Mouse (Mus musculus) hindbrain, embryonic 12.5 days (tissue): ENCODE data around the gene Pole. TPM values are rescaled to one million over a fixed set of nuclear protein-coding genes. Genes with fewer than 3 reads are reported as not detected.

Experiments
- ATAC-seq: fragments of 200-750 bp; cut with Nextera tagmentation; 2 replicates; pipeline ENCODE4 v1.8.0; 2017; ENCODE audit warnings: moderate TSS enrichment; ENCODE audit not compliant: low FRiP score
- H3K27ac ChIP-seq: fragments of 300-500 bp; sonication (generic); 2 replicates; pipeline ENCODE4 v1.5.1; 2016; ENCODE audit warnings: mild to moderate bottlenecking
- H3K27me3 ChIP-seq: fragments of 300-500 bp; sonication (generic); 2 replicates; pipeline ENCODE4 v1.6.1; 2016; ENCODE audit warnings: mild to moderate bottlenecking
- H3K36me3 ChIP-seq: fragments of 300-500 bp; sonication (generic); 2 replicates; pipeline ENCODE4 v1.6.1; 2016; ENCODE audit warnings: mild to moderate bottlenecking
- H3K4me1 ChIP-seq: fragments of 300-500 bp; sonication (generic); 2 replicates; pipeline ENCODE4 v1.6.1; 2016
- H3K4me2 ChIP-seq: fragments of 300-500 bp; sonication (generic); replicated peaks from 2 replicates; pipeline ENCODE4 v1.6.1; 2016; ENCODE audit warnings: mild to moderate bottlenecking
- H3K4me3 ChIP-seq: fragments of 300-500 bp; sonication (generic); 2 replicates; pipeline ENCODE4 v1.5.1; 2016; ENCODE audit warnings: mild to moderate bottlenecking
- H3K9ac ChIP-seq: fragments of 300-500 bp; sonication (generic); 2 replicates; pipeline ENCODE4 v1.6.1; 2016; ENCODE audit warnings: mild to moderate bottlenecking, moderate library complexity
- H3K9me3 ChIP-seq: fragments of 300-500 bp; sonication (generic); replicated peaks from 2 replicates; pipeline ENCODE4 v1.6.1; 2016; ENCODE audit warnings: mild to moderate bottlenecking
- WGBS: fragments of 180-500 bp; shearing (Covaris S2); methylation state at CpG from one replicate; pipeline ENCODE4 v1.1.7; 2016; 5-methylcytosine and 5-hydroxymethylcytosine counted together
- polyA plus RNA-seq: library from polyadenylated mRNA; unstranded; fragments of >200 nt; fragmentation: Nextera tagmentation; extraction: Ambion mirVana; gene quantifications from 2 replicates; pipeline ENCODE4 v1.2.1, GENCODE M21; 2016

Gene Pole
- polyA plus RNA-seq, 1 experiment from 2014 or later = 21.8 TPM

- Histone ChIP-seq H3K27ac (no peak overlapping the region), H3K9me3 (no peaks in the 10 kb centered on the region), H3K27me3 (peaks cover 21% of the 10 kb centered on the region), H3K4me1 (peaks cover 17% of the 10 kb centered on the region), H3K36me3 (peaks cover 11% of the 10 kb centered on the region), H3K4me3 (peak overlapping the region; percentile 76), H3K9ac (peak overlapping the region; percentile 83), H3K4me2 (peak overlapping the region; percentile 95)
- ATAC-seq = no peak; the same call in 1 of the 2 replicates
- 4% methylated on average over 29 of the region's 31 CpGs for WGBS
Observed at GRCm38 (mm10) chr5:110286446-110287083, 459 bp downstream of the Pole start.

- WGBS = 76% methylated on average over 2 of the region's 2 CpGs
Observed at GRCm38 (mm10) chr5:110287084-110287475, 974 bp downstream of the Pole start.

DNA sequence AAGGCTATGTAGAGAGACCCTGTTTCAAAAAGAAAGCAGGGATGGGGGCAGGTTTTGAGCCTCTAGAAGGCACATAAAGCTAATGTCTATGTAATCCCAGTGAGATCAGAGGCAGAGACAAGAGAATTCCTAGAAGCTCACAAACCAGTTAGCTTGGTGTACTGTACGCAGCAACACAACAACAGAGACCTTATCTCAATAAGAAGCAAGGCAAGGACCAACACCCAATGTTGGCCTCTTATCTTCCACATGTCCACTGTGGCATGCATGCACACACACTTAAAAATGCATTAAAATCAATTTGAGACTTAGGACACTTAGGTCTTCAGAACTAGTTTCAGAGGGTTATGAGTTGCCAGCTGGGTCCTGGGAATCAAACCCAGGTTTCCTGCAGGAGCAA lies 5.5 kb downstream of the Pole start:
- Histone ChIP-seq H3K9me3 (no peaks in the 10 kb centered on the region), H3K36me3 (peaks cover 38% of the 10 kb centered on the region), H3K4me1 (peaks cover 4% of the 10 kb centered on the region; the same call in 1 of the 2 replicates), H3K9ac (no peak overlapping the region), H3K27me3 (no peaks in the 10 kb centered on the region), H3K27ac (no peak overlapping the region), H3K4me3 (no peak overlapping the region), H3K4me2 (no peak overlapping the region)
- no peak for ATAC-seq
- WGBS = 100% methylated on average over 1 of the region's 1 CpGs

More at GRCm38 (mm10) chr5:110287084-110287475, 974 bp downstream of the Pole start:
- Histone ChIP-seq H3K4me3 (no peak overlapping the region; the same call in 1 of the 2 replicates), H3K27ac (no peak overlapping the region), H3K4me1 (peaks cover 17% of the 10 kb centered on the region), H3K36me3 (peaks cover 13% of the 10 kb centered on the region), H3K9ac (no peak overlapping the region), H3K9me3 (no peaks in the 10 kb centered on the region), H3K27me3 (peaks cover 21% of the 10 kb centered on the region), H3K4me2 (peak overlapping the region; percentile 95)
- no peak for ATAC-seq

DNA sequence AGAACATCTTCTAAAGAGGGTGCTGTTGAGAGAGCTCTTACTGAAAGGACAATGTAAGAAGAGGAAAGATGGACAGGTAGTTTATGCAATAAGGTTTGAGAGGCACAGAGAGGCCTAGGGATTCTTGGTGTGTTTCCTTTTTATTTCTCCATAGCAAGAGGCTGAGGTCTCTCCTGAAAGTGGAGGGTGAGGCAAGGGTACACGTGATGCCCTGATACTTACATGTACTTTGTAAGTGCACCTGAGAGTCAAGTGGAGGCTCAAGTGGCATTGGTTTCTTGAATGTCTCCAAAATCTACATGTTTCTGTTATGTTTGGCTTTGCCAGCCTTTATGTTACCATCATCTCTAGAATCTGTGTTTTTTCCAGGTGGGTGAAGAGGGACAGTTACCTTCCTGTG lies 10.5 kb downstream of the Pole start:
- no peak overlapping the region for H3K27ac ChIP-seq
- no peak for ATAC-seq
- 100% methylated on average over 1 of the region's 1 CpGs for WGBS
- H3K36me3 ChIP-seq = peaks cover 47% of the 10 kb centered on the region
- no peak overlapping the region for H3K9ac ChIP-seq
- H3K4me3 ChIP-seq = no peak overlapping the region
- H3K9me3 ChIP-seq = no peaks in the 10 kb centered on the region
- H3K27me3 ChIP-seq = no peaks in the 10 kb centered on the region
- H3K4me2 ChIP-seq = no peak overlapping the region
- no peaks in the 10 kb centered on the region for H3K4me1 ChIP-seq

- Histone ChIP-seq H3K27ac (no peak overlapping the region), H3K9ac (no peak overlapping the region), H3K9me3 (no peaks in the 10 kb centered on the region), H3K27me3 (no peaks in the 10 kb centered on the region), H3K4me2 (no peak overlapping the region), H3K36me3 (peaks cover 55% of the 10 kb centered on the region), H3K4me1 (no peaks in the 10 kb centered on the region), H3K4me3 (no peak overlapping the region)
- 92% methylated on average over 2 of the region's 2 CpGs for WGBS
- no peak for ATAC-seq
Observed at GRCm38 (mm10) chr5:110300591-110300990, 14.5 kb downstream of the Pole start.

DNA sequence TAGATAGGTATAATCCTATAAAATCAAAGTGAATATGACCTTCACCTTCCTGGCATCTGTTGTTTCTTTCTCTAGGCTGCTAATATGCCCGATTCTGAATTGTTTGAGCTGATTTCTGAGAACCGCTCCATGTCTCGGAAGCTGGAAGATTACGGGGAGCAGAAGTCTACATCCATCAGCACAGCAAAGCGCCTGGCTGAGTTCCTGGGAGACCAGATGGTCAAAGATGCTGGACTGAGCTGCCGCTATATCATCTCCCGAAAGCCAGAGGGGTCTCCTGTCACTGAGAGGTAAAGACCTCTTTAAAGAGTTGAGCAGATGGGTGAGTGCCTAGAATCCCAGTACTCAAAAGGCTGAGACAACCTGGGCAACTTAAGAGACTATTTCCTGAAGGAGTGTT lies 22.8 kb downstream of the Pole start:
- no peak for ATAC-seq
- H3K4me3 ChIP-seq = no peak overlapping the region
- no peak overlapping the region for H3K27ac ChIP-seq
- no peak overlapping the region for H3K4me2 ChIP-seq
- peaks cover 65% of the 10 kb centered on the region for H3K36me3 ChIP-seq
- H3K9me3 ChIP-seq = no peaks in the 10 kb centered on the region
- 95% methylated on average over 7 of the region's 7 CpGs for WGBS
- no peaks in the 10 kb centered on the region for H3K27me3 ChIP-seq
- H3K9ac ChIP-seq = no peak overlapping the region
- H3K4me1 ChIP-seq = no peaks in the 10 kb centered on the region

DNA sequence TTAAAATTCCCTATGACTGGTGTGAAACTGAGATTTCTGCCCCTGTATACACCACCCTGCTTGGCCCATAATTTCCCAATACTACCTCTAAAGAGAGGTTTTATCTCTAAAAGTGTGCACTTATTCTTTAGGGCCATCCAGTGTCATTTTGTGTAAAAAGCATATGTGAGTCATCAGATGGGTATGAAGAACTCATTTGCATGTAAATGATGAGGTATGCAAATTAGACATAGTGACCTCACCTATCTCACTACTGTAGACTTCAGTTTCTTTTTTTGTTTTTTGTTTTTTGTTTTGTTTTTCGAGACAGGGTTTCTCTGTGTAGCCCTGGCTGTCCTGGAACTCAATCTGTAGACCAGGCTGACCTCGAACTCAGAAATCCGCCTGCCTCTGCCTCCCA lies 27.0 kb downstream of the Pole start:
- no peak overlapping the region for H3K27ac ChIP-seq
- H3K27me3 ChIP-seq = no peaks in the 10 kb centered on the region
- 93% methylated on average over 3 of the region's 3 CpGs for WGBS
- H3K4me2 ChIP-seq = no peak overlapping the region
- no peaks in the 10 kb centered on the region for H3K4me1 ChIP-seq
- no peaks in the 10 kb centered on the region for H3K9me3 ChIP-seq
- ATAC-seq = no peak
- no peak overlapping the region for H3K4me3 ChIP-seq
- no peak overlapping the region for H3K9ac ChIP-seq
- H3K36me3 ChIP-seq = peaks cover 53% of the 10 kb centered on the region

- WGBS = 89% methylated on average over 3 of the region's 3 CpGs
- H3K4me3 ChIP-seq = no peak overlapping the region
- H3K9me3 ChIP-seq = no peaks in the 10 kb centered on the region
- ATAC-seq = no peak
- no peak overlapping the region for H3K4me2 ChIP-seq
- no peaks in the 10 kb centered on the region for H3K27me3 ChIP-seq
- H3K4me1 ChIP-seq = no peaks in the 10 kb centered on the region
- H3K36me3 ChIP-seq = peaks cover 64% of the 10 kb centered on the region
- H3K9ac ChIP-seq = no peak overlapping the region
- no peak overlapping the region for H3K27ac ChIP-seq
Observed at GRCm38 (mm10) chr5:110330508-110330907, 44.4 kb downstream of the Pole start.

- H3K27ac ChIP-seq = no peak overlapping the region
- no peaks in the 10 kb centered on the region for H3K9me3 ChIP-seq
- peaks cover 29% of the 10 kb centered on the region for H3K27me3 ChIP-seq
- 84% methylated on average over 2 of the region's 2 CpGs for WGBS
- no peak for ATAC-seq
- H3K9ac ChIP-seq = no peak overlapping the region
- H3K4me2 ChIP-seq = no peak overlapping the region
- no peak overlapping the region for H3K4me3 ChIP-seq
- peaks cover 12% of the 10 kb centered on the region for H3K4me1 ChIP-seq
- peaks cover 42% of the 10 kb centered on the region for H3K36me3 ChIP-seq
Observed at GRCm38 (mm10) chr5:110338792-110339191, 52.7 kb downstream of the Pole start.

GRCm38 (mm10) chr5:110342648-110343284 lies 56.7 kb downstream of the Pole start, which contains the start of gene P2rx2:
P2rx2 (minus strand) TSS chr5:110343212.
- Histone ChIP-seq H3K4me1 (peaks cover 12% of the 10 kb centered on the region), H3K36me3 (peaks cover 5% of the 10 kb centered on the region; the same call in 1 of the 2 replicates), H3K4me2 (peak within 1 kb of the TSS; percentile 86), H3K4me3 (peak within 1 kb of the TSS; percentile 45), H3K27me3 (peaks cover 38% of the 10 kb centered on the region), H3K27ac (no peak within 1 kb of the TSS), H3K9me3 (no peaks in the 10 kb centered on the region), H3K9ac (peak within 1 kb of the TSS; percentile 58)
- ATAC-seq = peak; percentile 57
- 2% methylated on average over 43 of the region's 43 CpGs for WGBS

DNA sequence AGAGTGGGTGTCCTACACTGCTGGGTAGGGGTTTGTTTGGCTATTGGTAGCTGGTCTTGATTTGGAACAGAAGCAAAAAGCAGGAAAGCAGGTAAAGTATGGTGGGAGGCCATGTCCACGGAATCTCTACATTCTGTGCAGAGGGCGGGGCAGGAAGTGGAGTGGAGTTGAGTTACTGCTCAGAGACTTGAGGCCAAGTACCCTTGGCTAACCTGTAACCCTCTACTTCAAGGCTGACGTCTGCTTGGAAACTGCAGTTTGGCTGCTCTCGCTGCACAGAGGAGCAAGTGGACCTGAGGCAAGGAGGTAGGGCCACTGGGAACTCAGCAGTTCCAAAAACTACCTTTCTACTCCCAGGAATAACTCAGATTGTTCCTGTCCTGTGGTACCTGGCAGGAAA lies 58.4 kb downstream of the Pole start, which contains the start of gene Lrcol1:
TSS of gene Lrcol1 (plus strand) at position 207 of the 400 bp plus-strand sequence.
- no peak within 1 kb of the TSS for H3K4me2 ChIP-seq
- H3K9ac ChIP-seq = no peak within 1 kb of the TSS
- no peaks in the 10 kb centered on the region for H3K9me3 ChIP-seq
- no peak for ATAC-seq
- H3K4me1 ChIP-seq = peaks cover 12% of the 10 kb centered on the region
- H3K4me3 ChIP-seq = no peak within 1 kb of the TSS
- no peak within 1 kb of the TSS for H3K27ac ChIP-seq
- H3K27me3 ChIP-seq = peaks cover 38% of the 10 kb centered on the region
- WGBS = 77% methylated on average over 4 of the region's 4 CpGs
- H3K36me3 ChIP-seq = no peaks in the 10 kb centered on the region

DNA sequence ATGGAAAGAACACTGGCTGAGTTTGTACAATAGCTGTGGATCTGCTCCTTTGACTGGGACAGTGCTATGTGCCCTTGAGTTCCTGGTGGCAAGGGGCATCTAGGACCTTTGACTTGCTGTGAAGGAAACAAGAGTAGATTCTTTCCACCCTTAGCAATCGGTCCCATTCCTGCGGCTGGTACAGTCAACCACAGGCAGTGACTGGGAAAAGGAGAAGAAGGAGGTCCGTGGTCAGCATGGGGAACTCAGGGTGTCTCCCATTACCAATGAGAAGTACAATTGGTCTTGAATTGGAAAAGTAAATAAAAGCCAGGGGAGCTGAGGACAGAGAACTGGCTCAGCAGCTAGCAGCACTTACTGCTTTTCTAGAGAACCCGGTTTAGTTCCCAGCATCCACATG lies 59.4 kb downstream of the Pole start:
- no peaks in the 10 kb centered on the region for H3K36me3 ChIP-seq
- H3K9ac ChIP-seq = no peak overlapping the region
- no peak for ATAC-seq
- H3K4me1 ChIP-seq = peaks cover 12% of the 10 kb centered on the region
- peaks cover 38% of the 10 kb centered on the region for H3K27me3 ChIP-seq
- 74% methylated on average over 4 of the region's 4 CpGs for WGBS
- no peaks in the 10 kb centered on the region for H3K9me3 ChIP-seq
- H3K27ac ChIP-seq = no peak overlapping the region
- H3K4me2 ChIP-seq = no peak overlapping the region
- H3K4me3 ChIP-seq = no peak overlapping the region

- Histone ChIP-seq H3K4me3 (no peak overlapping the region), H3K36me3 (no peaks in the 10 kb centered on the region), H3K27ac (no peak overlapping the region), H3K4me2 (no peak overlapping the region), H3K27me3 (peaks cover 27% of the 10 kb centered on the region), H3K9ac (no peak overlapping the region), H3K4me1 (peaks cover 12% of the 10 kb centered on the region), H3K9me3 (no peaks in the 10 kb centered on the region)
- no peak for ATAC-seq
- 89% methylated on average over 8 of the region's 8 CpGs for WGBS
Observed at GRCm38 (mm10) chr5:110347006-110347405, 60.9 kb downstream of the Pole start.
